Mouse (Mus musculus): ENCODE results near the gene Bmpr1a.

GRCm38 (mm10) chr14:34499664-34500063 lies 3.5 kb downstream of the Bmpr1a start:
- no peak for TF ChIP-seq HCFC1 (IDR thresholded peaks at IDR 0.05; ENCODE audit: borderline replicate concordance, insufficient read depth, low read length)
- no peak for TF ChIP-seq ZNF384 (IDR thresholded peaks at IDR 0.05; ENCODE audit: low read depth, low read length)
- no peak for TF ChIP-seq MAFK (IDR thresholded peaks at IDR 0.05; ENCODE audit: insufficient read depth, low read depth, low read length)
- TF ChIP-seq CHD2 (IDR thresholded peaks at IDR 0.05; ENCODE audit: low read depth, low read length): no peak
- TF ChIP-seq ZC3H11A (IDR thresholded peaks at IDR 0.05; ENCODE audit: borderline replicate concordance, low read depth, low read length): no peak

Measured in ES-E14 (cell line).